Mouse (Mus musculus) monocyte, adult 2 months (primary cell): ENCODE results near the gene Lin7c.

Source experiments
- DNase-seq, 2 experiments: peaks; one replicate each; pipeline ENCODE4 v3.0.0; 2022; ENCODE audit warnings: low spot score in 2 of 2, low read depth in 1 of 2

The Lin7c gene

DNA sequence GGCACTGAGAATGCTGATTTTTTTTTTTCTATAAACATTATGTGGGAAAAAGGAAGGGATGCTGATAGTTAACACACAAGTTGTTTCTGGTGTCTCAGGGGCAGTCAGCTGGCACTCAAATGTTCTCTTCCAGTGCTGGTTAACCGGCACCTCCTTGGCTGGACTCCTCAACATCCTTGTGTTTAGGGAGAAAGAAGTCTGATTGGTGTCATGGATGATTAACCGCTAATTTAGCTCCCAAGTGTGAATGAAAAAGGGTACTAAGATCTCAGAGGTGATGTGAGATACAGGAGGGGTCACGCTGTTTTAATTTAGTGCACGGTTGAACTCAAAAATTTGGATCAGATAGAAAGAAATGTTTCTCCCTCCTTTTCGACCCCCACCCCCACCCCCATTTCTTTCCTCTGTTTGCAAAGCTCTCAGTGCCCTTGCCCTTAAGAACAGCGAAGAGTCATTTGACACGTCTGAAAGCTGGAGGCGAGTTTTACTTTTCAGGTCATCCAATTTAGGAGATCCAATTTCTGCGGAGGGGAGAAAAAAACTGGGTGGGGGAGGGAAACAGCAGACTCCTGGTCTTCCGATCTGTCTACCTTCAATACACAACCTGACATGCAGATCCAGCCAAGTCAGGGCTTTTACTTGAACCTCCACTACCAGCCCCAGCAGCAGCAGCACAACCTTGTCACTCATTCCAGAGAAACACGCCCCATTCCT is 26.3 kb downstream of the Lin7c start:
- DNase-seq, result no peak

DNA sequence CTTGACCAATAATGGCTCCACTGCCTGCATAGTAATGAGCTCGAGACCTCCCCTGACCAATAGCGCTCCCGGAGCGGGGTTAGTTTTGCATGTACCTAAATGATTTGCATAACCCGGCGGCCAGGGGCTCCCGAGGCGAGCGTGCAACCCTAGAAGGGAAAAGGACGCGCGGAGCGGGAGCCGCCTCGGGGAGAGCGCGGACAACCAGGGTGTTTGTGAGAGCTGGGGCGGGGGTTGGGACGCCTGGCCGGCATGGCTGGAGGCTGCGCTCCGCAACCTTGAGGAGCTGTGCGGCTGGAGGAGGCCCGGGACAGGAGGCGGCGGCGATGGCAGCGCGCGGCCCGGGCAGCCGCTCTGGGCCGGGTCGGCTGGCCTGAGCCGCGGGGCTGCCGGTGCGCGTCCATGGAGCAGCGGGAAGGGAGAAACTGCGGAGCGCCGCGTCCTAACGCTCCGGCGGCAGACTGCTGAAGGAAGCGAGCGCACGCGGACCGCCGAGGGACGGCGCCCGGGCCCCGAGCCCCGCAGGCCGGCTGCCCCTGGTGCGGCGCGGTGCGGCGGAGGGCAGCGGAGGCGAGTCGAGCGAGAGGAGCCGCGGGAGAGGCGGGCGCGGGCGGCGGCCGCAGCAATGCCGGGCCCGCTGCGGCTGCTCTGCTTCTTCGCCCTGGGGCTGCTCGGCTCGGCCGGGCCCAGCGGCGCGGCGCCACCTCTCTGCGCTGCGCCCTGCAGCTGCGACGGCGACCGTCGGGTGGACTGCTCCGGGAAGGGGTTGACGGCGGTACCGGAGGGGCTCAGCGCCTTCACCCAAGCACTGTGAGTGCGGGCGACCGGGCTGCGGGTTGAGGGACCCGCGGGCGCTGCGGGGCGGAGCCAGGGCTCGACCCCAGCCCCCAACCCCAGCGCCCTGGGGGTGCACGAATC is 27.1 kb downstream of the Lin7c start, which contains the start of gene Lgr4:
TSS of gene Lgr4 (plus strand) at position 152 of the 918 bp plus-strand sequence.
- DNase-seq, result peak; percentile 67 to 71

DNA sequence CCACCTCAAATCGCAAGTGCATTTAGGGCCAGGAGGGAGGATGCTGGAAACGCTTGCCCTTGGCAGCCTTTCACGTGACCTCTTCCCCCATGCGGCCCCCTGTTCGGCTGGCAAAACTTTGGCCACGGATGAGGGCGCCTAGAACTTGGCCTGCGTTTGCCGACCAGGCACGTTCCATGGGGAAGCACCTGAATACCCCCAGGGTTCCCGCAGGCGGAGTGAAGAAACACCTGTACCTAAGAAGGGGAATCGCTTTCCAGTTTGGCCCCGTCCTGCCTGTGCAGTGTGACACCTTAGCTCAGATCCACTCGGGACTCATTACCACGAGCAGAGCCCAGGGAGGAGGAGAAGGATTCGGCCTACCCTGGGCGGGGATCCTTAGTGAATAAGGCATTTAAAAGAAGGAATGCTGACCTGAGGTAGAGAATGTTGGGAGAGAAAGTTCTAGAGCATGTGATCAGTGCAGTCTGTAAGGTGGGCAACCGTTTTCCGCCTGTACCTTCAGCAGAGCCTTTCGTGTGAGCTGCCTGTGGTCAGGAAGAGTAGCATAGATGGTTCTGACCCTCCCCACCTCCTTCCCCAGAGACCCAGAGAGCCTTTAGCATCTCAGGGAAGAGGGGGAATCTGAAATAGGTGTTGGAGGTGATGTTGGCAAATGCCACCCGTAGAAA is 28.1 kb downstream of the Lin7c start:
- no peak for DNase-seq

DNA sequence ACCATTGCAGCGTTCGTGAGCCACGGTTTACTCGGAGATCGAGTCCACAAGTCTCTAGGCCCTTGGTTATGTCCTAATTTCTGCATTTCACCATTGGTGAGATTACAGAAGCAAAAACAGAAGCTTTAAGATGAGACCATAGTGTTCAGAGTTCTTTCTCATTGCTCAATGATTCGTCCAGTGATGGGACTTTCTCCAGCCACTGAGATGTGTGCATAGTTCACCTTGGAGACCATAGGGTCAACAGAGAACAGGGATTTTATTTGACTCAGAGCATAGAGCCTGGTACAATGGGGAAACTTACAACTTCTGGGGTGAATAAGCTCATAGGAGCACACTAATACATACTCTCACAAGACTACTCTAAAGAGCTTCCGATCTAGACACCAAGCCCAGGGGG is 29.8 kb downstream of the Lin7c start:
- no peak for DNase-seq

DNA sequence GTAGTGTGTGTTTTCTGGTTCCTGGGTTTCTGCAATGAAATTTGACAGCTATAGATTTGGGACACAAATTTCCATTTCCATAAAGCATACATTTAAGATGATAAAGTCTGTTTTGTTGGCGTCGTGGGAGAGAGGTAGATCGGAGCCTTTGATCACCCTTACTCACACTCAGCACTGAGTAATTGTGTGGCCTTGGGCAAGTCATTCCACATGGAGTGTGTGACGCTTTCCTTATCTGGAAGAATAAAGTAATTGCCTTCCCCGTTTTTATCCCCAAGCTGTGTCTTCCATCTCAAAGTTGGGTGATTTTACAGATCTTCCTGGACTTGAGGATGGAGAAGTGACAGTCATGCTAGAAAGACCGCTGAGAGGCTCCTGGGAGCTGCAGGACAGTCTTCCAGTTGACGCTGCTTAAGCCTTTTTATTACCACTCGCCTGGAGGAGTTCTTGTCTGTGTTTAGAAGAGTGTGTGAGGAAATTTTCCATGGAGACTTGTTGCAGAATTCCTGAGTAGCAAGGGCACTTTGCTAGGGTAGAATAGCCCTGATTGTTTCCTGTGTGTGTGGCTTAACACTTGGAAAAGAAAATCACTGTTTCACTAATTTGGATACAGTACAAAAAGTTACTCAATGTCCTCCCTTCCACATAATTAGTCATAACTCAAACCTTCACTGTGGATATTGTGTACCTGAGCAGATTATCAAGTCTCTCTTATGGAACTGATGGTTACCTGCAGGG is 30.8 kb downstream of the Lin7c start:
- no peak for DNase-seq

DNA sequence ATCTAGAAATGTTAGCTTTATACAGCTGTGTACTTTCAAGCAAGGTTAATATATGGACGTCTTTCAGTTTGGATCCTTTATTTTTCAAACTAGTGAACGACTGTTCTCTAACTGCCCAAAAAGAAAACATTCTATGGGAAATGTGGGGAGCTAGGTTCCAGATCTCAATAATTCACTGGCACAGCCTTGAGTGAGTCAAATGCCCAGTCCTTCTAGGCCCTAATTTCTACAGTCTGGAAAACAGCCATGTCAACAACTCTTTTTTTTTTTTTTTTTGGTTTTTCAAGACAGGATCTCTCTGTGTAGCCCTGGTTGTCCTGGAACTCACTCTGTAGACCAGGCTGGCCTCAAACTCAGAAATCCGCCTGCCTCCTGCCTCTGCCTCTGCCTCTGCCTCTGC is 31.7 kb downstream of the Lin7c start:
- no peak for DNase-seq

DNA sequence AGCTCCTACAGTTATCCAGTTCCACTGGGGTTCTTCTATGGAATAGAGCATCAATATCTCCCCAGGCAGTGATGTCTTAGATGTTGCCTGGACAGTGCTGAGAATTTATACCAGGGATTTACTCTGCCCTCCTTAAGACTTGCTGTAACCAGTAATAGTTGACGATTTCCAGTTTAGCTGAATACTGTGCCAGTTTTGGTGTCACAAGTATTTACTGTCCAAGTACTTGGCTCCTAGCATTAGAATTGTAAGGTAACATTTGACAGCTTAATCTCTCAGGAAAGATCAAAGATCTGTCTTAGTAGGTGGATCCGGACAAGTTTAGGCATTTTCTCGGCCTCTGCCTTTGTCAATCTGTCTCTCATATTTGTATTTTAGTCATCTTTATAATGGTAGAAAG is 32.4 kb downstream of the Lin7c start:
- DNase-seq, result no peak

DNA sequence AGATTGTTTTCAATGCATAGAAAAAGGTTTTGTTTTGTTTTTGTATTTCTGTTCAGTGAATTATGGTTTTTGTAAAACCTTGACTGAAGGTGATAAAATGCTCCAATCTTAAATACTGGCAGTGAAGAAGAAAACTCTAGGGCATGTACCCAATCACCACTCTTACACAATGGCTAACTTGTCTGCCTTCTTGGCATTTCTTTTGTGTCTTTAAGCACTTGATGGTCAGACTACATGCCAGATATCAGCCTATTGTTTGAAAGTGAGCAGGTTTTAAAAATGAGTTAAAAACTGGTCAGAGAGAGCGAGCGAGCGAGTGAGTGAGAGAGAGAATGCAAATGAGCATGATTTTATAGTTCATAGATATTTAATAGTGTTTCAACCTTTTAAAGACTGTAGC is 33.3 kb downstream of the Lin7c start:
- no peak for DNase-seq

DNA sequence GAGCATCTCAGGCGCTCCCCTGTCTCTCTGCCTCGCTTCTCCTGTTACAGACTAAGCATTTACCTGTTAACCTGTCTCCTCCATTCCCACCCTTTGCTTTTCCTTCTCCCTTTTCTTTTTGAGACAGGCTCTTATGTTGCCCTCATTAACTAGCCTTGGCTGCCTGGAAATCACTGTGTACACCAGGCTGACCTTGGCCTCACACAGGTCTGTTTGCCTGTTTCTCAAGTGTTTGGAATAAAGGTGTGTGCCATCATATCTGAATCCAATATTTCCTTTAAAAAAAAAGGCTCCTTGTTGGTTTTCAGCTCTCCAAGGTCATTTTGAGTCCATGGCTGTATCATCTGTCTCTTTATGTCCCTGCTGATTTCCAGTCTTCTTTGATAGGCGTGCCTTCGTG is 36.3 kb downstream of the Lin7c start:
- no peak for DNase-seq

DNA sequence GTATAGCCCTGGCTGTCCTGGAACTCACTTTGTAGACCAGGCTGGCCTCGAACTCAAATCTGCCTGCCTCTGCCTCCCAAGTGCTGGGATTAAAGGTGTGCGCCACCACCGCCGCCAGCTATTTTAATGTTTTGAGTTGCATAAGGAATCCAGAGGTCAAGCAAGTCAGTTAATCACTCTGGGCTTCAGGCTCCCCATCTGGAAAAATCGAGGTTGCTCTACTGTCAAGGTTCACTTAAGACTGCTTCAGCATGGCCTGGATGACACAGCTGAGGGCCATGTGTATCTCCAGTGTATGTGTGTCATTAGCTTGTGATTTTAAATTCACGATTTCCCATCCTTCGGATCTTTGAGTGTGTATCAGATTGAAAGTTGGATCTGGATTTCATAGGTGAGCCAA is 36.8 kb downstream of the Lin7c start:
- no peak for DNase-seq

DNA sequence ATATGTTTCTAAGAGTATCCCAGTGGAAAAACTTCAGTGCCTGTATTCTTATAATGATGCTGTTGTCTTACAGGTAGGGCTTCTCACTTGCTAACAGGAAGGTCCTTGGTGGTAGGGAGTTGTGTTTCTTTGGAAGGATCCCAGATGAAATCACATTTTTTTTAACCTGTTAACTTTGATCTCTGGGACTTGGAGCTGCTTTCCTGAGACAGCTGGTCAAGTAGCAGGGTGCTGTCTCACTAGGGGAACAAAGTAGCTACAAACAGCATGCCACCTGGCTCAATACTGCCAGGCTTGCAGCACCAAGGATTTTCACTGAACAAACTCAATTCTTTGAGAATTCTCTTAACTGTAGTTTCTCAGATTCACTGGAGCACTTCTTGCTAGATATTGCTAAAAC is 37.2 kb downstream of the Lin7c start:
- no peak for DNase-seq

DNA sequence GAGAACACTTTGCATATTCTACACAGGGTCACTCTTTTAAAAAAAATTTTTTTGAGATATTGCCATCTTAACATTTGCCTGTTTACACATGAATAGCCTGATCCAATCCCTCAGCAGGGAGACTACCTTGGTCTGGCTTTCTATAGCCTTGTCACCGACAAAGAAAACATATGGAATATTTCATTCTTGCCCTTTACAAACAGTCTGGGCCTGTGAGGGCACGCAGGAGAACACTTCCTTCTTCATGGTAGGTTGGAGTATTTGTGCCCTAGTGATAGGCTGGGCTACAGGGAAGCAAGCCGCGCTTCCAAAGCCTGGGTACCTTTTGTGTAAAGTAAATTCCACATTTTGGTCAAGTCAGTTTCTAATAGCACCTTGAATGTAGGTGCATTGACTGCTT is 38.1 kb downstream of the Lin7c start:
- DNase-seq, result no peak

DNA sequence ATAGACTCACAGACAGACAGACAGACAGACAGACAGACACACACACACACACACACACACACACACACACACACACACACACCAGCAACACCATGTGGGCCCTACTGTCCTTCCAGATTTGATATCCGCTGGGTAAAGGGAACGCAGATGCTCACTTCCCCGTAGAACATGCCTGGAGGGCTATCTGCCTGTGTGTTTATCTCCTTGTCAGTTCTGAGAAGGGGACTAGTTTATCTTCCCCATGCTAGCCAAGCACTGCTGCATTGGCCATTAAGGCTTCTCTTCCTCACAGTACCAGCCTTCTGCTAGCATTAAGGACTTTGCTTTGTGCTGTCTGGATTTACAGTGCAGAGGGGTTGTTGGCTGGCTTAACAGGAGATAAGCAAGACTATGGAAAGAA is 38.6 kb downstream of the Lin7c start:
- no peak for DNase-seq

DNA sequence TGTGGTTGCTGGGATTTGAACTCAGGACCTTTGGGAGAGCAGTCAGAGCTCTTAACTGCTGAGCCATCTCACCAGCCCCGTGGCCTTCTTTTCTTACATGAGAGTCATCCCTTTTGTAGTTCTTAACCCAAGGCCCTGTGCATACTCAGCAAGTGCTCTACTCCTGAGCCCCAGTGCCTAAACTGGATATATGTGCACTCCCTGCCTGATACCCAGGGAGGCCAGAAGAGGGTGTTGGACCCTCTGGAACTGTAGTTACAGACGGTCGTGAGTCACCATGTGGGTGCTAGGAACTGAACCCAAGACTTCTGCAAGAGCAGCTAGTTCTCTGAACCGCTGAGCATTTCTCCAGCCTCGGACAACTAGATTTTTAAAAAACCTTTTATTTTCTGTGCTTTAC is 39.7 kb downstream of the Lin7c start:
- no peak for DNase-seq

DNA sequence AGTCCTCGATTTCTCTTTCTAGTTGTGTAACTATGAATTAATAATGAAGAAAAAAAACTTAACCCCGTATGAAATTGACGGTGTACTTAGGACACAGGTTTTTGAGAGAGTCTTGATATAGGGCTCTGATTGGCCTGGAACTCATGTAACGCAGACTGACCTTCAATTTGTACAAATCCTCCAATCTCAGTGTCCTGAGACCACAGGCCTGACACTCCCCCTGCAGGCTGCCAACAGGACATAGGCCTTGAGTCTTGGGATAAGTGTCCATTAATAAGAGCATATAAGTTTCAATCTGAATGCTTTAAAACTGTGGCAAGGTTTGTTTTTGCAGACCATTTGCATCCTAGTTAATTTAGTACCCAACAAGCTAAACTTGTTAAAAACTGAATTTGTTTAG is 40.1 kb downstream of the Lin7c start:
- no peak for DNase-seq

DNA sequence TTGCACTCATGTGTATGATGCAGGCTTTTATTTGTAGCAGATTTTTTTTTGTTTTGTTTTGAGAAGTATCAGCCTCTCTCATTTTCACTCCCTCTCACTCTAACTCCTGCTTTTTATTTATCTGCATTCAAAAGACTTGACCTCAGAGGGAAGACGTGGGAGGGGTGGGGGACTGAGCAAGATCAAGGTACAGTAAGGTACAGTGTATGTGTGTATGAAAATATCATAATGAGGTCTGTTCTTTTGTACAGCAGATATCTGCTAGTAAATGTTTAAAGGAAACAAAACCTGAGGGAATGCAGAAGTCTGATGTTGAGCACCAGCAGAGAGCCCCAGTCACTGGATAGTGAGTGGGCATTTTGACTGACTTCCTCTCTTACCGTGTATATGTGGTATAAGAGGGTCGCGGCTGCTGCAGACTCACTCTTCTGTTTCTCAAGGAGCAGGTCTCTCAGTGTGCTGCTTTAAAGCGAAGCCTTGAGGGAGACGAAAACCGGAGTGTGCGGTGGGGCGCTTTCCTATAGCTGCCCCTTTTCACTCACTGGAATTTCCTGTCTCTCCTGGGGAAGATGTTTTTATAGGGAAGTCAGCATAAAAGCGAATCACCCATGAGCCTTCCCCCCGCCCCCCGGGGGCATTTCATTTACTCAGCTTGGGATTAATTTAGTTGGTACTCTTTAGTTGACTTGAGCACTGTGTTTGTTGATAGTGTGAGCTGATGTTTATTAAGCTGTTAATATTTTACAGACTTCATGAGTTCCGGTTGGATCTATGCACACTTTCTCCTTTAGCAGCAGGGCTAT is 41.5 kb downstream of the Lin7c start:
- no peak for DNase-seq

DNA sequence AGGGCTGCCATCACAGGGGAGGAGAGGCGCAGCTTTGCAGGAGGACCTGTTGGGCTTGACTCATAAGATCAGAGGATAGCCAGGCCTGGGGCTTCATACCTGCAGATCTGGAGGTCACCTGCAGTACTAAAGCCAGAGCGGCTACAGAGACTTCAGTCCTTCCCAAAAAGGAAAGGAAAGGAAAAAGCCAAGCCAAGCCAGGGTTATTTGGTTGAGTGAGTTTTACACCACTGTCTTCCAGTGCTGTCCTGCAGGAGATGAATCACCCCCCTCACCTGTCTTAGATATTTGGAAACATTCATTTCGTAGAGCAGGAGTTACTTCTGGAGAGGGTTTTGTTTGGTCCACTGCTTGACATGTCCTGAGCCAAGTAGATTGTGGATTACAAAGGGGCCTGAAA is 42.5 kb downstream of the Lin7c start:
- DNase-seq, result no peak

DNA sequence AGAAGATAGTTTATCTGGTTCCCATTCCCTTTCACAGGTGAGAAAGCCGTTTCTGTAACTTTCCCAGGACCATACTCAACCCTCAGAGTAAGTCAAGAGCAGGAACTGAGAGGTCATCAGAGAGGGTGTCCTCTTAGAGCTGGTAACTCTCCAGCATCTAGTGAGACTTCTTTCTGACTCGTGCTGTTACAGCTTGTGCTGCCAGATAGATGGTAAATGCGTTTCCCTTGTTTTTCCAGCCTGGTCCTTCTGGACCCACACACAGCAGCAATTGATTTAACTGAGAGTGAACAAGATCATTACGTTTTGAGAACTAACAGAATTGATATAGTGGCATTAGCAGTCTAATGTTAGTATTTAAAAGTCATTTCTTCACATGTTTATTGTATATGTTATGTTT is 43.4 kb downstream of the Lin7c start:
- DNase-seq, result no peak

DNA sequence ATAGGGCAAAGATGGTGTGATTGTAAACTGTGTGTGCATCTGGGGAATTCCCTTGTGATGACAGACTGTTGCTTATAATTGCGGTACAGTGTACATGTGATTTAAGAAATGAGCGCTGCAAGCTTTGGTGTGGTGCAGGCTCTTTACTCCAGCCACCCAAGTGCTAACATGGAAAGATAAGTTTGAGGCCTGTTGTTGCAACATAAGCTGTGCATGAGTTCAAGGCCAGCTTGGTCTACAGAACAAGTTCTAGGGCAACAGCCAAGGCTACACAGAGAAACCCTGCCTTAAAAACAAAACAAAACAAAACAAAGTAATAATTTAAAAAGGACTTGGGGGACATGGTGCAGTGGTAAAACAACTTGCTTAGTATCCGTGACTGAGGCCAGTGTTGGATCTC is 44.5 kb downstream of the Lin7c start:
- no peak for DNase-seq

DNA sequence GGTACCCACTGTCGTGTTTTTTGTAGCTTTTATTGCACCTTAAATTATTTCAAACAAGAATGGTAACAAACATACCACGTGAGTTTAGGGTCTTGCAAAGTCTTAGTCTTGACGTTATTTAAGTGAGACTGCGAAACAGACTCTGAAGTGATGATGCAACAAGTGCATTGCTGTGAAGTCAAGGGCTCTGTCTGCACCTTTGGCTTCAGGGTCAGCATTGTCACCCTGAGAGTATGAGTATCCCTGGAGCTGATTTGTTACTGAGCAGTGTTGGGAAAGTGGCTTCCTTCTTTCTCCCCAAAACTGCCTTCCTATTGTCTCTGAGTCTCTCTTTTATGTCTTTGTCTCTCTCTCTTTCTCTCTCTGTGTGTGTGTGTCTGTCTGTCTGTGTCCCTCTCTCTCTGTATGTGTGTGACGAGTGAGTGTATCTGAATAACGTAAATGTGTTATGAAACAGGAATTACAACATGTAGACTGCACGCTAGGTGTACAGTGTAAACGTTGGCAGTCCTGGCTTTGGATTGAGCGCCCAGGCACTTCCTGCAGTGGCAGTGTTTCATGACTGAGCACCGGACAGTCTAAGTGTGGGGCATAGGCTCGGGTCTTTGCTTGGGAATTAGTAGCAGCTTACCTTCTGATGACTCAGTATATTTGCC is 45.2 kb downstream of the Lin7c start:
- no peak for DNase-seq
